Mouse (Mus musculus): Measurements from ENCODE around the gene Pear1.

- TF ChIP-seq CTCF (IDR thresholded peaks at IDR 0.05; ENCODE audit: borderline replicate concordance, control insufficient read depth, extremely low read depth, insufficient read depth, low read length, poor library complexity) (no peak), POLR2A (IDR thresholded peaks at IDR 0.05; ENCODE audit: control insufficient read depth, extremely low read depth, insufficient read depth, low read length, poor library complexity) (no peak)
Measured at GRCm38 (mm10) chr3:87763683-87764289, 60.3 kb downstream of the Pear1 start.

Measured in thymus, adult 2 months (tissue).